Mouse (Mus musculus) liver, embryonic 14.5 days (tissue): ENCODE results near the gene Shc2. TPM values are rescaled to one million over a fixed set of nuclear protein-coding genes. Genes with fewer than 3 reads are reported as not detected.

Experiments
- ATAC-seq: fragments of 200-750 bp; cut with Nextera tagmentation; 2 replicates; pipeline ENCODE4 v1.8.0; 2017; ENCODE audit warnings: moderate number of reproducible peaks, mild to moderate bottlenecking, moderate library complexity; ENCODE audit not compliant: insufficient read depth
- DNase-seq, 3 experiments: peaks; one replicate each; pipeline ENCODE4 v3.0.0-alpha.2; 2012 to 2013; ENCODE audit warnings: low read depth in 3 of 3, low spot score in 3 of 3
- H3K27ac ChIP-seq: fragments of 300-500 bp; sonication (generic); 2 replicates; pipeline ENCODE4 v1.5.1; 2014; ENCODE audit warnings: moderate library complexity, mild to moderate bottlenecking, control low read depth, inconsistent platforms
- H3K27me3 ChIP-seq: fragments of 300-500 bp; sonication (generic); 2 replicates; pipeline ENCODE4 v1.6.1; 2014; ENCODE audit warnings: mild to moderate bottlenecking, low read length, moderate library complexity; ENCODE audit not compliant: control insufficient read depth, insufficient read depth
- H3K36me3 ChIP-seq: fragments of 300-500 bp; sonication (generic); replicated peaks from 2 replicates; pipeline ENCODE4 v1.6.1; 2014; ENCODE audit warnings: low read depth; ENCODE audit not compliant: control insufficient read depth, insufficient read depth
- H3K4me1 ChIP-seq, 2 experiments: fragments of 200-500 bp in 1 of 2; fragments of 300-500 bp in 1 of 2; sonication (generic) in 1 of 2; replicated peaks; 2 replicates each; pipeline ENCODE4 v1.6.1; 2012 to 2014; ENCODE audit warnings: antibody characterized with exemption in 1 of 2, inconsistent platforms in 1 of 2, low read length in 1 of 2; ENCODE audit not compliant: control insufficient read depth in 2 of 2, insufficient read depth in 2 of 2
- H3K4me2 ChIP-seq: fragments of 300-500 bp; sonication (generic); 2 replicates; pipeline ENCODE4 v1.6.1; 2014; ENCODE audit warnings: low read depth, mild to moderate bottlenecking, control low read depth, moderate library complexity
- H3K4me3 ChIP-seq, 2 experiments: fragments of 200-500 bp in 1 of 2; fragments of 300-500 bp in 1 of 2; sonication (generic) in 1 of 2; 2 replicates each; pipeline ENCODE4 v1.5.1; 2012 to 2014; ENCODE audit warnings: low read depth in 2 of 2, low read length in 2 of 2, mild to moderate bottlenecking in 2 of 2, control low read depth in 1 of 2, inconsistent platforms in 1 of 2, moderate library complexity in 1 of 2; ENCODE audit not compliant: insufficient read depth in 1 of 2
- H3K9ac ChIP-seq: fragments of 300-500 bp; sonication (generic); replicated peaks from 2 replicates; pipeline ENCODE4 v1.6.1; 2014; ENCODE audit warnings: mild to moderate bottlenecking, control low read depth, moderate library complexity
- H3K9me3 ChIP-seq: fragments of 300-500 bp; sonication (generic); 2 replicates; pipeline ENCODE4 v1.6.1; 2016; ENCODE audit warnings: low read length, mixed read lengths; ENCODE audit not compliant: control insufficient read depth
- CTCF ChIP-seq: IDR thresholded peaks from 2 replicates; pipeline ENCODE4 v1.5.1; 2016; ENCODE audit warnings: antibody characterized with exemption, low read depth, control low read depth
- EP300 ChIP-seq: IDR thresholded peaks from 2 replicates; pipeline ENCODE4 v1.6.1; 2016; ENCODE audit warnings: antibody characterized with exemption, low read depth
- WGBS: fragments of 180-500 bp; shearing (Covaris S2); extraction: QIAGEN DNeasy Blood & Tissue Kit; methylation state at CpG from one replicate; pipeline ENCODE4 v1.1.7; 2014; ENCODE audit not compliant: insufficient replicate concordance; 5-methylcytosine and 5-hydroxymethylcytosine counted together
- polyA plus RNA-seq, 2 experiments: library from polyadenylated mRNA; depleted of rRNA in 1 of 2; stranded (reverse) in 1 of 2; unstranded in 1 of 2; fragments of >200 nt; fragmentation: Nextera tagmentation in 1 of 2; extraction: Ambion mirVana in 1 of 2; gene quantifications; 2 replicates each; pipeline versions ENCODE4 v1.2.1 to v1.2.3; 2012 to 2014

Shc2 gene
- polyA plus RNA-seq, 2 experiments = 0.05 to 0.17 TPM

GRCm38 (mm10) chr10:79587752-79588126, 50.0 kb downstream of the Shc2 start:
- no peak for TF ChIP-seq EP300
- TF ChIP-seq CTCF = no peak
- DNase-seq (no peak), ATAC-seq (no peak)
- H3K4me1 ChIP-seq = no peaks in the 10 kb centered on the region
- no peaks in the 10 kb centered on the region for H3K27me3 ChIP-seq
- H3K4me2 ChIP-seq = no peak overlapping the region
- H3K9me3 ChIP-seq = no peaks in the 10 kb centered on the region
- no peak overlapping the region for H3K27ac ChIP-seq
- H3K4me3 ChIP-seq = no peak overlapping the region
- H3K36me3 ChIP-seq = no peaks in the 10 kb centered on the region
- WGBS = 44% methylated on average over 4 of the region's 4 CpGs
- H3K9ac ChIP-seq = no peak overlapping the region

DNA sequence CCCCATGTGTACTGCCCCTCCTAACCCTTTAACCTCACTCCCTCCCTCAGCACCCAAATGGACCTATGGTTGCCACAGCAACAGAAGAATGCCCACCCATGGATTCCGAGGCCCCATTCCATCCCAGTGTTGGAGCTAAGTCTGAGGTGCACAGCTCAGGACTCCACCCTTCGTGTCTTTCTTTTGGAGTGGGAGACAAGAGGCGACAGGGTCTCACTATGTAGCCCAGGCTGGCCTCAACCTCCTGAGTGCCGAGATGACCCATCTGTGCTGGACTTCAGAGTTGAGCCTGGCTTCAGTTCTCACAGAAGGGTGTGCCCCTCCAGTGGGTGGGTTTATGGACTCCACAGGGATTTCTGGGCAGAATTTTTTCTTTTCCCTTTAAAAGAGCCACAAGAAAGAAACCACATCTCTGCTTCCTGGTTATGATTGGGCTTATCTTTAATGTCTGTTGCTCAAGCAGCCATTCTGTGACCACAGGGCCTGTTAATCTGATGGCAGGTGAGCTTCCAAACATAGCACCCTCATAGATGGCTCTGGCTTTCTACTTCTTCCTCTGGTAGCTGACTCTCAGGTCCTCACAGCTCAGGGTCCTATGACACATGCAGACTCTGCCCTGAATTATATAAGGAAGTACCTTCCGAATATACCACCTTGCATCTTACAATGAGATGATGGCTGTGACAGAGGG, 50.5 kb downstream of the Shc2 start, which contains the start of gene Theg:
TSS of gene Theg (minus strand) at position 271 of the 691 bp plus-strand sequence.
- Histone ChIP-seq H3K27ac (no peak within 1 kb of the TSS), H3K36me3 (no peaks in the 10 kb centered on the region), H3K9me3 (no peaks in the 10 kb centered on the region), H3K4me3 (no peak within 1 kb of the TSS), H3K9ac (no peak within 1 kb of the TSS), H3K27me3 (no peaks in the 10 kb centered on the region), H3K4me2 (no peak within 1 kb of the TSS), H3K4me1 (no peaks in the 10 kb centered on the region)
- DNase-seq (no peak), ATAC-seq (no peak)
- no peak for TF ChIP-seq EP300
- WGBS = 52% methylated on average over 5 of the region's 5 CpGs

DNA sequence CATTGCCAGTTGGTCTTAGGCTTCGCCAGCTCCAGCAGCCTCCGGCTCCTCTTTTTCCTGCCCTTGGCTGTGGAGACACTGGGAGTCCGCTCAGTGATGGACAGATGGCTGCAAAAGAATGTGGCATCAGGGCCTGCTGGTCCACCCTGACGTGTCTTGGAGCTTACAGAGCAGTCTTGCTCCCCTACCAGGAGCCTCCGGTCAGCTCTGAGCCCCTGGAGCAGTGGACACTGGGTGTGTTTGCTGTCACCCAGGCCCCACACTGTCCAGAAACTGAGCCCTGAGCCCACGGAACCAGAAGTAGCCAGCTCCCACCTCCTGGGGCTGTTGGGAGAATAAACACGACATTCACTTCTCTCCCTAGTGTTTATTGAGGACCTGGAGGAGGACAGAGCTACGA, 51.5 kb downstream of the Shc2 start:
- Histone ChIP-seq H3K4me1 (no peaks in the 10 kb centered on the region), H3K4me3 (no peak overlapping the region), H3K9me3 (no peaks in the 10 kb centered on the region), H3K27me3 (no peaks in the 10 kb centered on the region), H3K36me3 (no peaks in the 10 kb centered on the region), H3K9ac (no peak overlapping the region), H3K4me2 (no peak overlapping the region), H3K27ac (no peak overlapping the region)
- 52% methylated on average over 8 of the region's 8 CpGs for WGBS
- ATAC-seq (no peak), DNase-seq (no peak)
- no peak for TF ChIP-seq EP300
- TF ChIP-seq CTCF = no peak

DNA sequence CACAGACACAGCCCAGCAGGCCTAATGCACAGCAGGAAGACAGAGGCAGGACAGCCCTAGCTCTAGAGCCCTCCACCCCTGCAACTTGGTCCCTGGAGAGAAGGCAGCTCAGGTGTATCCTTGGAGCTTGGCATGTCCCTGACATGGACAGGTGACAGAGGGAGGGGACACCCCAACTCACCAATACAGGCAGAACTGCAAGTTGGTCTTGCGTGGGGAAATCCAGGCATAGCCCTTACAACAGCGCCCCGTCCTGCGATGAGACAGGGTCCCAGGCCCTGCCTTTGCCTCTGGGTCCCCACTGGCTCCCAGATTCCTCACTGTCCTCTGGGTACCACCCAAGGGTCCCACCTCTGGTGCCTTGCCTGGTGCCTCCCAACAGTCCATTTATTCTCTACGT, 52.0 kb downstream of the Shc2 start:
- TF ChIP-seq CTCF (no peak), EP300 (no peak)
- 77% methylated on average over 5 of the region's 5 CpGs for WGBS
- Histone ChIP-seq H3K4me2 (no peak overlapping the region), H3K27ac (no peak overlapping the region), H3K4me1 (no peaks in the 10 kb centered on the region), H3K9ac (no peak overlapping the region), H3K9me3 (no peaks in the 10 kb centered on the region), H3K36me3 (no peaks in the 10 kb centered on the region), H3K27me3 (no peaks in the 10 kb centered on the region), H3K4me3 (no peak overlapping the region)
- ATAC-seq (no peak), DNase-seq (no peak)

DNA sequence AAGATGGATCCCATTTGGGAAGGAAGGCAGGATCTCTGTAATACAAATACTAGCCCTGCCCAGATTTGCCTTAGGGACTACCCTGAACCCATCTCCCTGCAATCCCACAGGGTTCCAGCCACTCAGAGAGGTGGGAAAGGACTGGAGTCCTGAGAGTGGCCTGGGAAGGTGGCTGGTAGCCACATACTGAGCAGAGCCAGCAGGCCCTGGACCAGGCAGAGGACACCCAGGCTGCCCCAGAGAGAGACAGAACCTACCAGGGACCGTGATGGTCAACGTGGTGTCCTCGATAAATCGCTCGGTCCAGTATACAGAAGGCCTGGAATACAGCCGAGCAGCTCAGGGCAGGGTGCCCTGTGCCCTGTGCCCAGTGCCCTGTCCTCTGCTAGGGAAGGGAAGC, 52.6 kb downstream of the Shc2 start:
- H3K4me3 ChIP-seq = no peak overlapping the region
- WGBS = 69% methylated on average over 6 of the region's 6 CpGs
- H3K9ac ChIP-seq = no peak overlapping the region
- no peaks in the 10 kb centered on the region for H3K27me3 ChIP-seq
- TF ChIP-seq EP300 (no peak), CTCF (no peak)
- no peak for DNase-seq
- H3K27ac ChIP-seq = no peak overlapping the region
- no peak overlapping the region for H3K4me2 ChIP-seq
- H3K4me1 ChIP-seq = no peaks in the 10 kb centered on the region
- no peak for ATAC-seq
- no peaks in the 10 kb centered on the region for H3K9me3 ChIP-seq
- no peaks in the 10 kb centered on the region for H3K36me3 ChIP-seq
